8 mouse cellular contexts compared by ENCODE assay signal in the genomic region with DNA sequence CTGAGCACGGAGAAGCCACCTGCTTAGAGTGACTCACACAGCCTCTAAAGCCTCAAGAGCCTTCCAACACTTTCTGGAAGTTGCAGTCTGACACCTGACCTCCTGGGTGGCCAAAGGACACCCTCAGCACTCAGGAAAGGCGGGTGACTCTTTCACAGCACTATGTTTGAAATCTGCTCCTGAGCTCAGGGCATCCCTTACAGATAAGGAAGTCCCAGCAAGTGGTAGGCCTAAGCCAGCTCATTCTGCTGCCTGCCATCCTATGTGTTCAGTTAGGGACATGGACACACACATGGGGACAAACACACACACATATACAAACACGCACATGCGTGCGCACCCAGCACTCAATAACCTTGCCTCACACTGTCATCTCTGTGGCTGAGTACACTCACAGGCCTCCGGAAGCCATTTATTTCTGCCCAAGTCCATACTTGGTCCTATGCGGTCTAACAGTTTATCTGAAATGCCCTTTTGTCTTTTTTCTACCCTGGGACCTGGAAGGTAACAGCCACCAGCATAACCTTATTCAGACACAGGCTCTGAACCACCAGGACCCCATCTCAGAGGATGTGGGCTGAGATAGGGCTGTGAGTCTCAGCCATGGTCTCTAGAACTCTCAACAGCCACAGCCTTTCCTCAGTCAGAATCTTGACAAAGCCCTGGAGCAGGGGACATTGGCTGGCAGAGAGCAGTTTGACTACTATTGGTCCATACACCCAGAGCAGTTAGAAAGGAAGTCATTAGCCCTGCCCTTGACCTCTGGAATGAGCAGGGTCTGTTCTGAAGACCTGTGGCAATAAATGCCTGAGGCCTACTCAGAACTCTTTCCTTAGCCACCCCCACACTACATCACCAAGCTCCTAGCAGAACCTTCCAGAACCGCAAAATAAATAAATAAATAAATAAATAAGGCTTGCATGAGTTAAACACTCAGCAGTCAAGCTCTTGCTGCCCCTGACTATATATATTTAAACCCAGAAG. TPM values are rescaled to one million over a fixed set of nuclear protein-coding genes. Genes with fewer than 3 reads are reported as not detected.
DNase-seq lines count a peak whose midpoint lies in the region; ATAC-seq and TF ChIP-seq lines count a peak whose summit lies in the region.

No protein-coding gene starts in this region.

- no peak for TF ChIP-seq CTCF in cerebellum, adult 2 months (IDR thresholded peaks at IDR 0.05; ENCODE audit: borderline replicate concordance, insufficient read depth, low read depth, low read length)

- WGBS in cerebellum, adult 2 months, result 79% methylated on average over 8 of the region's 8 CpGs
- WGBS in midbrain, embryonic 12.5 days, result 87% methylated on average over 8 of the region's 8 CpGs
- WGBS in midbrain, embryonic 11.5 days, result 86% methylated on average over 8 of the region's 8 CpGs
- WGBS in limb, embryonic 12.5 days, result 87% methylated on average over 8 of the region's 8 CpGs

- no peaks in the 10 kb centered on the region for H3K9me3 ChIP-seq in midbrain, embryonic 12.5 days
- no peaks in the 10 kb centered on the region for H3K9me3 ChIP-seq in midbrain, embryonic 11.5 days (ENCODE audit: control insufficient read depth, low read length)
- H3K9me3 ChIP-seq in limb, embryonic 12.5 days, result no peaks in the 10 kb centered on the region

- H3K4me1 ChIP-seq in cerebellum, adult 2 months (ENCODE audit: control insufficient read depth, insufficient read depth, low read length), result peaks cover 69% of the 10 kb centered on the region
- peaks cover 16% of the 10 kb centered on the region for H3K4me1 ChIP-seq in midbrain, embryonic 12.5 days
- H3K4me1 ChIP-seq in midbrain, embryonic 11.5 days (ENCODE audit: control insufficient read depth, insufficient read depth, low read length), result no peaks in the 10 kb centered on the region
- H3K4me1 ChIP-seq in limb, embryonic 12.5 days (replicated peaks), result peaks cover 47% of the 10 kb centered on the region

- no peaks in the 10 kb centered on the region for H3K27me3 ChIP-seq in cerebellum, adult 2 months (ENCODE audit: control insufficient read depth, insufficient read depth, low read length)
- H3K27me3 ChIP-seq in midbrain, embryonic 12.5 days, result no peaks in the 10 kb centered on the region
- H3K27me3 ChIP-seq in midbrain, embryonic 11.5 days (ENCODE audit: control insufficient read depth, insufficient read depth, low read length), result no peaks in the 10 kb centered on the region
- no peaks in the 10 kb centered on the region for H3K27me3 ChIP-seq in limb, embryonic 12.5 days

- peak overlapping the region; percentile 66 for H3K27ac ChIP-seq in cerebellum, adult 2 months (ENCODE audit: insufficient read depth, low read length)
- H3K27ac ChIP-seq in midbrain, embryonic 12.5 days (replicated peaks), result peak overlapping the region; percentile 63; the same call in 1 of the 2 replicates
- no peak overlapping the region for H3K27ac ChIP-seq in midbrain, embryonic 11.5 days (ENCODE audit: low read depth, low read length)
- H3K27ac ChIP-seq in limb, embryonic 12.5 days, result peak overlapping the region; percentile 97

- H3K9ac ChIP-seq in midbrain, embryonic 12.5 days (replicated peaks), result no peak overlapping the region
- H3K9ac ChIP-seq in midbrain, embryonic 11.5 days (ENCODE audit: low read length), result no peak overlapping the region
- H3K9ac ChIP-seq in limb, embryonic 12.5 days (replicated peaks), result peak overlapping the region; percentile 40; the same call in 1 of the 2 replicates

- H3K4me2 ChIP-seq in midbrain, embryonic 12.5 days (replicated peaks), result no peak overlapping the region
- H3K4me2 ChIP-seq in midbrain, embryonic 11.5 days, result no peak overlapping the region
- H3K4me2 ChIP-seq in limb, embryonic 12.5 days, result peak overlapping the region; percentile 33; the same call in 1 of the 2 replicates

- ATAC-seq in midbrain, embryonic 12.5 days (ENCODE audit: low FRiP score, low read depth), result no peak
- no peak for ATAC-seq in midbrain, embryonic 11.5 days (ENCODE audit: low FRiP score)
- no peak for ATAC-seq in limb, embryonic 12.5 days (ENCODE audit: insufficient number of reproducible peaks, insufficient read depth, low FRiP score, low TSS enrichment, low read depth)

- no peak for TF ChIP-seq POLR2A in cerebellum, adult 2 months (IDR thresholded peaks at IDR 0.05; ENCODE audit: borderline replicate concordance, insufficient read depth, low read length)

- no peak overlapping the region for H3K4me3 ChIP-seq in cerebellum, adult 2 months (replicated peaks; ENCODE audit: insufficient read depth, low read depth, low read length)
- no peak overlapping the region for H3K4me3 ChIP-seq in midbrain, embryonic 12.5 days
- no peak overlapping the region for H3K4me3 ChIP-seq in midbrain, embryonic 11.5 days (ENCODE audit: low read depth, low read length)
- no peak overlapping the region for H3K4me3 ChIP-seq in limb, embryonic 12.5 days (replicated peaks)

- 0 out of 2 replicates have a peak, but pooled peaks cover 13% of the 10 kb centered on the region for H3K36me3 ChIP-seq in midbrain, embryonic 12.5 days
- no peaks in the 10 kb centered on the region for H3K36me3 ChIP-seq in midbrain, embryonic 11.5 days (ENCODE audit: control insufficient read depth, insufficient read depth, low read length)
- peaks cover 64% of the 10 kb centered on the region for H3K36me3 ChIP-seq in limb, embryonic 12.5 days

- no peak for DNase-seq in cerebellum, adult 2 months
- no peak for DNase-seq in cerebellum, postnatal 14 days
- DNase-seq in midbrain, embryonic 11.5 days (ENCODE audit: low spot score, missing footprints), result no peak
- peak; percentile 45 for DNase-seq in thymus, postnatal 25 days
- no peak for DNase-seq in right cerebral cortex, adult 2 months (ENCODE audit: low spot score in 2 of 2)
- no peak for DNase-seq in cerebellum, adult 8-10 months

RNA-seq across cellular contexts. Expression of a gene that starts 42.2 kb away (rescaled TPM):
- 44.2 and 45.2 TPM in 2 replicates for polyA plus RNA-seq in cerebellum, adult 2 months (2012; rRNA removed)
- polyA plus RNA-seq in midbrain, embryonic 12.5 days (2016; fragmentation: Nextera tagmentation; extraction: Ambion mirVana), result 24.9 and 29.1 TPM in 2 replicates
- 16.4 and 19.6 TPM in 2 replicates for polyA plus RNA-seq in midbrain, embryonic 11.5 days (2014; fragmentation: Nextera tagmentation; extraction: Ambion mirVana)
- 40.0 and 43.1 TPM in 2 replicates for polyA plus RNA-seq in limb, embryonic 12.5 days (2016; fragmentation: Nextera tagmentation; extraction: Ambion mirVana)

RNA-seq across cellular contexts. Expression of a gene that starts 43.0 kb away (rescaled TPM):
- polyA plus RNA-seq in cerebellum, adult 2 months (2012; rRNA removed), result 6.9 and 8.2 TPM in 2 replicates
- polyA plus RNA-seq in midbrain, embryonic 12.5 days (2016; fragmentation: Nextera tagmentation; extraction: Ambion mirVana), result 0.22 and 0.40 TPM in 2 replicates
- 0.11 and 0.34 TPM in 2 replicates for polyA plus RNA-seq in midbrain, embryonic 11.5 days (2014; fragmentation: Nextera tagmentation; extraction: Ambion mirVana)
- polyA plus RNA-seq in limb, embryonic 12.5 days (2016; fragmentation: Nextera tagmentation; extraction: Ambion mirVana), result 0.15 and 0.23 TPM in 2 replicates
